Mouse (Mus musculus) heart, embryonic 15.5 days (tissue): ENCODE results near the gene Gm20521. TPM values are rescaled to one million over a fixed set of nuclear protein-coding genes. Genes with fewer than 3 reads are reported as not detected.

Source experiments
- polyA plus RNA-seq: library from polyadenylated mRNA; unstranded; fragments of >200 nt; fragmentation: Nextera tagmentation; extraction: Ambion mirVana; gene quantifications from 2 replicates; pipeline ENCODE4 v1.2.1, GENCODE M21; 2015

The Gm20521 gene
- polyA plus RNA-seq, 1 experiment from 2014 or later: not detected

Other genes starting within 250 kb of the Gm20521 start
- gene Gm17606, start 242.5 kb upstream of the Gm20521 start, polyA plus RNA-seq: not detected in 2 replicates
- 1.6 and 2.1 TPM in 2 replicates for gene Cdh24, start 242.1 kb upstream of the Gm20521 start, polyA plus RNA-seq
- 40.7 and 42.3 TPM in 2 replicates for gene 1700123O20Rik, start 197.2 kb upstream of the Gm20521 start, polyA plus RNA-seq
- 75.5 and 80.1 TPM in 2 replicates for gene Acin1, start 196.5 kb upstream of the Gm20521 start, polyA plus RNA-seq
- gene Gm29776, start 184.6 kb upstream of the Gm20521 start, polyA plus RNA-seq: 0.15 and 0.16 TPM in 2 replicates
- 0.10 and 0.11 TPM in 2 replicates for gene Cebpe, start 171.3 kb upstream of the Gm20521 start, polyA plus RNA-seq
- gene Slc7a8, start 101.5 kb upstream of the Gm20521 start, polyA plus RNA-seq: 2.8 and 4.4 TPM in 2 replicates
- gene Rnf212b, start 69.3 kb upstream of the Gm20521 start, polyA plus RNA-seq: not detected in 2 replicates
- 5.4 and 7.1 TPM in 2 replicates for gene Homez, start 12.5 kb upstream of the Gm20521 start, polyA plus RNA-seq
- gene Ppp1r3e, start 5.9 kb upstream of the Gm20521 start, polyA plus RNA-seq: 1.2 and 1.5 TPM in 2 replicates
- 3.3 and 3.4 TPM in 2 replicates for gene Bcl2l2, start 64 bp upstream of the Gm20521 start, polyA plus RNA-seq
- 56.5 and 73.4 TPM in 2 replicates for gene Pabpn1, start 9.1 kb downstream of the Gm20521 start, polyA plus RNA-seq
- gene Slc22a17, start 29.7 kb downstream of the Gm20521 start, polyA plus RNA-seq: 30.2 and 40.9 TPM in 2 replicates
- gene Efs, start 42.7 kb downstream of the Gm20521 start, polyA plus RNA-seq: 10.6 and 18.8 TPM in 2 replicates
- gene Il25, start 49.3 kb downstream of the Gm20521 start, polyA plus RNA-seq: not detected in 2 replicates
- 0.74 and 2.4 TPM in 2 replicates for gene Cmtm5, start 52.8 kb downstream of the Gm20521 start, polyA plus RNA-seq
- gene Myh6, start 83.5 kb downstream of the Gm20521 start, polyA plus RNA-seq: 2,004 and 2,041 TPM in 2 replicates
- not detected in 2 replicates for gene Gm17428, start 93.5 kb downstream of the Gm20521 start, polyA plus RNA-seq
- gene Myh7, start 111.2 kb downstream of the Gm20521 start, polyA plus RNA-seq: 4,763 and 4,914 TPM in 2 replicates
- 56.2 and 57.1 TPM in 2 replicates for gene Ngdn, start 132.0 kb downstream of the Gm20521 start, polyA plus RNA-seq
- 2.6 and 3.6 TPM in 2 replicates for gene Zfhx2, start 208.9 kb downstream of the Gm20521 start, polyA plus RNA-seq
- gene Thtpa, start 211.3 kb downstream of the Gm20521 start, polyA plus RNA-seq: 13.2 and 15.6 TPM in 2 replicates
- gene Ap1g2, start 223.2 kb downstream of the Gm20521 start, polyA plus RNA-seq: 8.5 and 12.6 TPM in 2 replicates
- gene Jph4, start 233.5 kb downstream of the Gm20521 start, polyA plus RNA-seq: 0.24 and 0.55 TPM in 2 replicates